Mouse (Mus musculus) megakaryocyte, embryonic 14.5 days (primary cell): Measurements from ENCODE around the gene Gm12184.

Source experiments
- FLI1 ChIP-seq: IDR thresholded peaks from 2 replicates; pipeline ENCODE4 v1.6.1; 2012; ENCODE audit warnings: low read length, inconsistent platforms, mixed read lengths
- GATA1 ChIP-seq: IDR thresholded peaks from 3 replicates; pipeline ENCODE4 v1.6.1; 2012; ENCODE audit warnings: mixed read lengths, low read length, inconsistent platforms, borderline replicate concordance

DNA sequence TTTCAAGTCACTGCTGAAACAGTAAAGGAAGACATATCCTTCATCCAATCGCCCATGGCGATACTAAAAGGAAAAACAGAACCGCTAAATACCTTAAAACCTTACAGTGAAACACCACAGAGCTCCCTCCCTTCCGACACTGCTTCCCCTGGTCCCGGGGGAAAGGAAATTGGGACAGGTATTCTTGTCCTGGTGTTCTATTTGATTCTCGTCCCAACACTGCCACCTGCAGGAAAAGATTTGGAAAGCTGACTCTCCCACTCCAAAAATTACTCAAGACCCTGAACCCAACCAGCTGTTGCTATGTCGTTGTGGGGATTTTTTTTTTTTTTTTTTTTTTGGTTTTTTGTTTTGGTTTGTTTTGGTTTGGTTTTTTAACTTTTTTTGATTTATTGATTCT lies 51.0 kb downstream of the Gm12184 start:
- TF ChIP-seq GATA1 (no peak), FLI1 (no peak)
